Mouse (Mus musculus) T-cell, adult 66 days (primary cell): ENCODE data around the gene Cacnb3. TPM values are rescaled to one million over a fixed set of nuclear protein-coding genes. Genes with fewer than 3 reads are reported as not detected.

Experiments used
- total RNA-seq, 2 experiments: library from RNA; stranded (reverse); gene quantifications; 3 replicates in 1 of 2; 4 replicates in 1 of 2; pipeline ENCODE4 v1.2.4; 2023

Gene Cacnb3
- under 1 TPM; 0.79 to 0.83 TPM for total RNA-seq

GRCm38 (mm10) chr15:98630540-98630939 lies at the start of gene Cacnb3:
Gene Cacnb3 (plus strand): TSS chr15:98630840.

GRCm38 (mm10) chr15:98609331-98610130 lies 21.1 kb upstream of the Cacnb3 start, which contains the start of gene Adcy6:
Gene Adcy6 (minus strand): TSS chr15:98610076.

GRCm38 (mm10) chr15:98662567-98663545 lies 32.2 kb downstream of the Cacnb3 start, which contains the start of gene Ddx23:
Gene Ddx23 (minus strand): TSS chr15:98662894.

GRCm38 (mm10) chr15:98676940-98677728 lies 46.5 kb downstream of the Cacnb3 start, which contains the start of gene Rnd1:
Gene Rnd1 (minus strand): TSS chr15:98677461.

Other genes starting within 250 kb of the Cacnb3 start
- gene Olfr283, start 249.9 kb upstream of the Cacnb3 start, total RNA-seq, result not detected
- not detected for gene Olfr282, start 199.6 kb upstream of the Cacnb3 start, total RNA-seq
- gene Olfr281, start 178.3 kb upstream of the Cacnb3 start, total RNA-seq, result not detected
- not detected for gene OR5BS1P, start 160.9 kb upstream of the Cacnb3 start, total RNA-seq
- not detected for gene Lalba, start 148.1 kb upstream of the Cacnb3 start, total RNA-seq
- gene Olfr279, start 138.4 kb upstream of the Cacnb3 start, total RNA-seq, result not detected
- 10 to 100 TPM; 61.5 to 65.2 TPM for gene Kansl2, start 96.6 kb upstream of the Cacnb3 start, total RNA-seq
- gene Ccnt1, start 59.9 kb upstream of the Cacnb3 start, total RNA-seq, result 100 to 1,000 TPM; 123 to 126 TPM
- not detected for gene 4930415O20Rik, start 59.8 kb upstream of the Cacnb3 start, total RNA-seq
- 10 to 100 TPM; 24.1 to 30.7 TPM for gene Adcy6, start 20.8 kb upstream of the Cacnb3 start, total RNA-seq
- gene Ddx23, start 32.1 kb downstream of the Cacnb3 start, total RNA-seq, result 100 to 1,000 TPM; 137 to 163 TPM
- gene Rnd1, start 46.6 kb downstream of the Cacnb3 start, total RNA-seq, result 1 to 10 TPM in 1 of 2 experiments, under 1 TPM in 1; 0.82 to 1.3 TPM
- not detected for gene Ccdc65, start 77.4 kb downstream of the Cacnb3 start, total RNA-seq
- gene Fkbp11, start 97.4 kb downstream of the Cacnb3 start, total RNA-seq, result 1 to 10 TPM; 3.7 to 5.5 TPM
- 100 to 1,000 TPM; 105 to 115 TPM for gene Arf3, start 132.4 kb downstream of the Cacnb3 start, total RNA-seq
- under 1 TPM; 0.21 to 0.29 TPM for gene Wnt10b, start 147.3 kb downstream of the Cacnb3 start, total RNA-seq
- gene Wnt1, start 159.0 kb downstream of the Cacnb3 start, total RNA-seq, result not detected
- under 1 TPM; 0.15 to 0.39 TPM for gene Ddn, start 178.7 kb downstream of the Cacnb3 start, total RNA-seq
- 100 to 1,000 TPM; 118 TPM for gene Prkag1, start 200.7 kb downstream of the Cacnb3 start, total RNA-seq
- gene Kmt2d, start 240.4 kb downstream of the Cacnb3 start, total RNA-seq, result 100 to 1,000 TPM; 254 to 294 TPM